Mouse (Mus musculus) 3T3-L1 (cell line): ENCODE measurements at regions not wholly inside any gene's neighbourhood (a gene's known extent, or its start where the extent isn't known, plus 50 kb on each side); places are given as distances from the start of the nearest gene placed in this dataset.

Source experiments
- DNase-seq: peaks from one replicate; pipeline ENCODE4 v3.0.0-alpha.2; 2015; ENCODE audit warnings: low read depth, low spot score

GRCm38 (mm10) chr8:92427801-92428200 lies 70.4 kb downstream of the Irx5 start:
- no peak for DNase-seq

DNA sequence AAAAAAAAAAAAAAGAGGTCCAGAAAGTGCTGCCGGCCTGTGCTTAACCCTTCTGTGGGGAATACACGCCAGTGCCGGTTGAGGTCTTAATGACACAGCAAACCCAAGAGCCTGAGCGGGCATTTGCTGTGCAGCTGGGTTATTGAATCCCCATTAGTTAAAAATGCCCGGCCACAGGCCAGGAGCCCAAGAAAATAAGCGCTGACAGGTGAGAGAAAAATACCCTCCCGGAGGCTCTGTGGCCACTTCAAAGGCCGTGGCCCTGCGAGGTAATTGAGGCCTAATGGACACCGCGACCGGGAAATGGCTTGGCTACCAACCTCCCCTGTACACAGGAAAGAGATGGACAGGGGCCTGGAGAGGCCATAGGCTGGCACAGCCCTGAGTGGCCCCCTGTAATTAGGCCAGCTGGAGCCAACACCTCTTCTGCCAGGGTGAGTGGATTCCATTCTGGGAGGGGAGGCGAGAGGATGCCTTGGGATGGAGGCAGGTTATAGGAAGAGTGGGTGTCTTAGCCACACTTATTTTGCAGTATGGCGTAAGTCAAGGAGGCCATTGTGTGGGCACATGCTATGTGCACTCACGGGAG lies 79.7 kb downstream of the Irx5 start:
- DNase-seq, result no peak

GRCm38 (mm10) chr8:92438294-92438693 lies 80.9 kb downstream of the Irx5 start:
- no peak for DNase-seq

DNA sequence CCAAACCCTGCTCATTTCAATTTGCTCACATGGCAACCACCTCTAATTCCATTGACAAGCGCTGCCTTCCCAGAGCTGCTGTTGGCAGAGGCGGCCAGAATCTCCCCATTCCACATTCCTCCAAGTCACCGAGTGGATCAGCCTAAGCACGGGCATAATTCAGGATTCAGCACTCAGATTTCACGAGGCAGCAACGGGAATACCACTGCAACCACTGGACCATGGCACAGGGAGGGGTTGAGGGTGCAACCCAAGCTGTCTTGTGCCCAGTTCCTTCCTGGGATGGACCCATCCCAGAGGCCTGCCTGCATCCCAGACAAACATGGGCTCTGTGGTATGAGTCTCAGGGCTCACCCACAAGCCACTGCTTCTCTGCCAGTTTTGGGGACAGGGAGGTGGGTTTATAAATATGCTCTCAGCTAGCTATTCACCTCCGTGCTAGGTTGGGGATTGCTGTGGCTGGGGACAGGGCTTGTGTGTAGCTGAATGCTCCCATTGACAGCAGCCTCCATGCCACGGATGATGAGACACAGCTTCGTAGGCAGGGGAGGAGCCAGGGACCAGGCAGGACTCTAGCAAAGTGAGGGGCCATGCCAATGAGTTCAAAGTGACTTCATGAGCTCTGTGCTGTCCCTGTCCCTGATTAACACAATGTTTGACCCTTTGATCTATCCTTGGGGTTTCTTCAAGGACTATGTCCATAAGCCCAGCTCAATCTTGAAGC lies 82.5 kb downstream of the Irx5 start:
- DNase-seq, result no peak

- DNase-seq, result no peak
These were observed 84.7 kb downstream of the Irx5 start for GRCm38 (mm10) chr8:92442086-92442485.

- DNase-seq, result no peak
These were observed 101.9 kb downstream of the Irx5 start for GRCm38 (mm10) chr8:92459291-92459690.

- DNase-seq, result no peak
These were observed 102.9 kb downstream of the Irx5 start for GRCm38 (mm10) chr8:92460129-92460953.

DNA sequence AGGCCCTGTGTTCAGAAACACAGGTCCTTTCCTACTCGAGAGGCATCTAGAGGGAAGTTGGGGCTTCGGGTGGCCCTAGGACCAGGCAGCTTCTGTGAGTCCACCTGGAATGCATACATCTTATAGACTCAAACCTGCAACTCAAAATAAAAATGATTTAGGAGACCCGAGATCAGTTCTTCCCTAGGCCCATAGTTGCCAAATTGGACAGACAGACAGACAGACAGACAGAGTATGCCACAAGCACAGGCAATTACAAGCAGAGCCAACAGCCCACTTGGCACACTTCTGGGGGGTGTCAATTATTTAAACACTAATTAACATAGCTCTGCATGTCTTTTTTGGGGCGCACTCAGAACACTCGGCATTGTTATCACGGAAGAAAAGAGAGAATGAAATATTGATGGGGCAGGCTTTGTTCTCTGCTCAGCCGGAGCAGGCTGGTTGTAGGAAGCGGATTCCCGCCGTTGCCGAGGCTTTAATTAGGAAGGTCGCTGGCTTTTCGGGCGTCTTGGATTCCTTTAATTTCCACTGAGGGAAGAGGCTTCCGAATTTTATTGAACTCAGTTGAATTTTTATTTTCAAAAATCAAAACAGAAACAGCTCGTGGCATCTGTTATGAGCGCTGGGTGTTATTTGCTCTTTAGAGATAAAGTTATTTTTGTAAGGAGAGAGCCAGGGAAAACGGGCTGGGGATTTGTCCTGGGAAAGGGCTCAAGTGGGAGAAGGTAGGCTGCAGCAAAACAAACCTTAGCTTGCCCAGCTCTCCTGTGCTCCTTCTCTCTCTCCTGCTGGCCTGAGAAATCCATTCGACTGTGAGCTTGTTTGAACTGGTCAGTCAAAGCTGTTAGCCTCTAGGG lies 111.9 kb downstream of the Irx5 start:
- no peak for DNase-seq

- DNase-seq, result no peak
These were observed 114.8 kb downstream of the Irx5 start for GRCm38 (mm10) chr8:92472257-92472656.

DNA sequence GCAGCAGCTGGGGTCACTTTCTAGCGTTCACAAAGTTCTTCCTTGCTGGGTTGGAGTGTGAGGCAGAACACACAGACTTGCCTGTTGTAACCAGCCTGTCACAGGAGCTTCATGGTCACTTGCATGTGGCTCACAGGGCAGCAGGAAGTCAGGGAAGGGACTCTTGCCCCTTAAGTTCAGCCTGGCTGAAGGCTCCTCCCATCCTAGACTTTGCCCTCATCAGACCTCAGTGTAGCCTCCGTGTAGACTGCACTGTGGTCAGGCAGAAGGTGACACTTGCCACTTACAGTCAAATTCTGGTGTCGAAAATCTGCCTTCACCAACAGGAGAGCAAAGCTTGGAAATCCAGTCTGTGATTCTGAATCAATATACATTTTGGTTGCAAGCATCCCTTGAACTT lies 115.4 kb downstream of the Irx5 start:
- no peak for DNase-seq

GRCm38 (mm10) chr8:92482393-92482792 lies 125.0 kb downstream of the Irx5 start:
- DNase-seq, result no peak

- DNase-seq, result no peak
These were observed 125.8 kb downstream of the Irx5 start for GRCm38 (mm10) chr8:92483055-92483765.

DNA sequence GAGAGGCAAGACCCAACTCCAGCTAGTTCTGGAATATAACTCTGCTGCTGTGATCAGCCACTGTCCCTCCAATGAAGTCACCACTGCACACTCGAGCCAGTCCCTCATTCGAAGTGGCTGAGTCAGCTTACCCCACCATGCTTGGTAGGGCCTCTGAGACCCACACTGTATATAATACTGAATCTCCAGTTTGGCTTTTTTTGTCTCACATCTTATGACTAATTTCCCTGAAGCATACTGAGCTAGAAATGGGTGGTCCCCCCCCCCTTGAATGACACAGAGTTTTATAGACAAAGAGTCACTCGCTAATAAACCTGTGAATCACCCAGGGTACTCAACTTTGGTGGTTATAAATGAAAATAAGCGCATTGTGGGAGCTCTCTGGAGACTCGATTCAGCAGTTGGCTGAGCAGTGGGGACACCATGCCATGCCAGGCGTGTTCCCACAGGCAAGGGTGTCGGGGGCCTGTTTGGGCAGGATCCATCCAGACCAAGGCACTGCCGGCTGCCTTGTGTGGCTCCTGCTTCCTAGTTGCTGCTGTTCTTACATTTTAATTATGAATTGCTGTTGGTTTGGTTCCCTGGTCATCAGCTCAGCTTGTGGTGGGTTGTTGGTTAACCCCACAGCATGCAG lies 131.2 kb downstream of the Irx5 start:
- peak; percentile 47 for DNase-seq

- no peak for DNase-seq
These were observed 134.1 kb downstream of the Irx5 start for GRCm38 (mm10) chr8:92491533-92491932.

- peak; percentile 53 for DNase-seq
These were observed 136.0 kb downstream of the Irx5 start for GRCm38 (mm10) chr8:92493403-92493802.

GRCm38 (mm10) chr8:92505552-92506281 lies 148.3 kb downstream of the Irx5 start:
- no peak for DNase-seq

DNA sequence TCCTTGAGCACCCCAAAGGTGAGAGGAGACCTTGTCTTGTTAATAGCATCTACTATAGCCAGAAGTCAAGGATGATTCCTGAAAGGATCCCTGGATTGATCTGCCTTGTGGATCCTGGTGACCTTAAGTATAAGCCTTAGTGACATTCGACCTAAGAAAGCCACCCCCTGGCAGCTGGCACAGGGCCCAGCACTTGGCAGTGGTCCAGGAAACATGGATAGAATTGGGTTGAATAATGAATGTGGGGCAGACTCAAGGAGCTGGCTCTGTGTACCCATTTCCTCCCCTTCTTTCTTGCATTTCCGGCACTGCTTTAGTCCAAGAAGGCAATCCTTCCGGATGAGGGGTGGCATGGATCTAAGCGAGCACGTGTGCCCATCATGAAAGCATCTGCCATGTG lies 149.0 kb downstream of the Irx5 start:
- no peak for DNase-seq

DNA sequence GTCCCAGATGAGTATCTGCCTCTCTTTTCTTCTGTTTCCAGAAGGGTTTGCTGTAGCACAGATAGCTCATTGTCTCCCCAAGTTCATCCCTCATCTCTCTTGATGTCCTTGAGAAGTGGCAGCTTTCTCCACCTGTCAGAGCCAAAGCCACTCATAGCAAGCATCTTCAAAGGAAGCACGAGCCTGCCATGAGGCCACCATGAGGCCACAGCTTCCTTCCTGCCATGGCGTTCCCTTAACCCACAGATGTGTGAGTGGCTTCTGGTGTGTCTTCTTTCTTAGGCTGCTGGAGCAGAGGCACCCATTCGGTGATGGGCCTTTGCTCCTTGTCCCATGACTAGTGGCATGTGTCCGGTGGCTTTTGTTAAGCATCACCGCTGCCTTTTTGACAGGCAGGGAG lies 149.5 kb downstream of the Irx5 start:
- no peak for DNase-seq

GRCm38 (mm10) chr8:92515385-92515784 lies 158.0 kb downstream of the Irx5 start:
- DNase-seq, result no peak

GRCm38 (mm10) chr8:92518031-92518430 lies 156.1 kb upstream of the Irx6 start:
- DNase-seq, result no peak
